Mouse (Mus musculus): Measurements from ENCODE around the gene Ralgps1.

GRCm38 (mm10) chr2:33137244-33137643 lies 234.0 kb downstream of the Ralgps1 start:
- TF ChIP-seq CTCF (IDR thresholded peaks at IDR 0.05) (no peak), EP300 (IDR thresholded peaks at IDR 0.05) (no peak)
